10 mouse cellular contexts compared by ENCODE assay signal in genomic region chr6:88742286-88743011, GRCm38 (mm10). TPM values are rescaled to one million over a fixed set of nuclear protein-coding genes. Genes with fewer than 3 reads are reported as not detected.
DNase-seq lines count a peak whose midpoint lies in the region; ATAC-seq and TF ChIP-seq lines count a peak whose summit lies in the region.
"Had no signal": no experiment of that assay in that cellular context is flagged by ENCODE, and none has a peak within 500 bp of the region (broad histone marks: within the 10 kb centered on the region; RNA-seq: fewer than 3 reads in every experiment).

No protein-coding gene starts in this region.

- no peak overlapping the region for H3K9ac ChIP-seq in heart, adult 2 months (ENCODE audit: low read depth, low read length)
- H3K9ac ChIP-seq in heart, embryonic 11.5 days (ENCODE audit: low read depth, low read length) = no peak overlapping the region
- H3K9ac ChIP-seq in liver, embryonic 13.5 days = peak overlapping the region; percentile 60
- H3K9ac ChIP-seq: hindbrain, embryonic 15.5 days had no signal

- H3K9me3 ChIP-seq in heart, embryonic 11.5 days (replicated peaks; ENCODE audit: control insufficient read depth, low read length) = no peaks in the 10 kb centered on the region
- no peaks in the 10 kb centered on the region for H3K9me3 ChIP-seq in liver, embryonic 13.5 days (replicated peaks)
- H3K9me3 ChIP-seq: hindbrain, embryonic 15.5 days had no signal

- no peak for TF ChIP-seq CTCF in heart, adult 2 months (IDR thresholded peaks at IDR 0.05)
- TF ChIP-seq CTCF in cortical plate, adult 2 months (IDR thresholded peaks at IDR 0.05; ENCODE audit: extremely low read depth, insufficient read depth, low read length) = no peak

- H3K4me1 ChIP-seq in heart, adult 2 months (ENCODE audit: control insufficient read depth, insufficient read depth, low read length) = peaks cover 13% of the 10 kb centered on the region
- no peaks in the 10 kb centered on the region for H3K4me1 ChIP-seq in heart, embryonic 11.5 days (ENCODE audit: control insufficient read depth, insufficient read depth, low read length)
- H3K4me1 ChIP-seq in cortical plate, adult 2 months (ENCODE audit: control insufficient read depth, insufficient read depth, low read length) = peaks cover 12% of the 10 kb centered on the region
- H3K4me1 ChIP-seq in liver, embryonic 13.5 days (replicated peaks) = peaks cover 85% of the 10 kb centered on the region

- no peak for DNase-seq in heart, adult 2 months
- peak; percentile 68 to 71 for DNase-seq in cerebellum, postnatal 10 days
- no peak for DNase-seq in liver, embryonic 13.5 days
- DNase-seq in urinary bladder, adult 2 months (ENCODE audit: low spot score) = no peak
- DNase-seq in urinary bladder, postnatal 14 days (ENCODE audit: low spot score) = no peak
- DNase-seq: right cerebral cortex, postnatal 14 days; thymus, adult 18-20 months had no signal

- H3K4me2 ChIP-seq in heart, embryonic 11.5 days = no peak overlapping the region
- H3K4me2 ChIP-seq in liver, embryonic 13.5 days = no peak overlapping the region
- H3K4me2 ChIP-seq: hindbrain, embryonic 15.5 days had no signal

- no peaks in the 10 kb centered on the region for H3K79me2 ChIP-seq in heart, adult 2 months (replicated peaks; ENCODE audit: control insufficient read depth, insufficient read depth, low read length)

- 67% methylated on average over 9 of the region's 9 CpGs for WGBS in heart, adult 2 months
- WGBS in heart, embryonic 11.5 days (ENCODE audit: insufficient replicate concordance) = 80% methylated on average over 9 of the region's 9 CpGs
- WGBS in liver, embryonic 13.5 days (ENCODE audit: insufficient replicate concordance) = 70% methylated on average over 9 of the region's 9 CpGs

- no peaks in the 10 kb centered on the region for H3K36me3 ChIP-seq in heart, adult 2 months (ENCODE audit: control insufficient read depth, insufficient read depth, low read length)
- H3K36me3 ChIP-seq in heart, embryonic 11.5 days (ENCODE audit: control insufficient read depth, insufficient read depth, low read length) = no peaks in the 10 kb centered on the region
- H3K36me3 ChIP-seq in liver, embryonic 13.5 days = peaks cover 55% of the 10 kb centered on the region
- H3K36me3 ChIP-seq: hindbrain, embryonic 15.5 days had no signal

- TF ChIP-seq POLR2A in heart, adult 2 months (IDR thresholded peaks at IDR 0.05; ENCODE audit: insufficient read depth, low read depth, low read length) = no peak
- TF ChIP-seq POLR2A in cortical plate, adult 2 months (IDR thresholded peaks at IDR 0.05; ENCODE audit: extremely low read depth, insufficient read depth, low read length) = no peak

- no peak overlapping the region for H3K27ac ChIP-seq in heart, adult 2 months
- no peak overlapping the region for H3K27ac ChIP-seq in heart, embryonic 11.5 days (ENCODE audit: low read depth, low read length)
- H3K27ac ChIP-seq in cortical plate, adult 2 months (ENCODE audit: insufficient read depth, low read length) = peak overlapping the region; percentile 30; the same call in 1 of the 2 replicates
- H3K27ac ChIP-seq in liver, embryonic 13.5 days = peak overlapping the region; percentile 92

- no peaks in the 10 kb centered on the region for H3K27me3 ChIP-seq in heart, adult 2 months (ENCODE audit: control insufficient read depth, insufficient read depth, low read length)
- H3K27me3 ChIP-seq in heart, embryonic 11.5 days (ENCODE audit: control insufficient read depth, insufficient read depth, low read length) = 0 out of 2 replicates have a peak, but pooled peaks cover 2% of the 10 kb centered on the region
- H3K27me3 ChIP-seq in liver, embryonic 13.5 days = no peaks in the 10 kb centered on the region
- H3K27me3 ChIP-seq: hindbrain, embryonic 15.5 days had no signal

- H3K4me3 ChIP-seq in heart, adult 2 months = no peak overlapping the region
- no peak overlapping the region for H3K4me3 ChIP-seq in heart, embryonic 11.5 days (ENCODE audit: low read depth, low read length)
- no peak overlapping the region for H3K4me3 ChIP-seq in cortical plate, adult 2 months (ENCODE audit: insufficient read depth, low read length)
- H3K4me3 ChIP-seq in liver, embryonic 13.5 days (replicated peaks) = no peak overlapping the region
- H3K4me3 ChIP-seq: hindbrain, embryonic 15.5 days had no signal

- no peak for ATAC-seq in heart, embryonic 11.5 days (replicated peaks; ENCODE audit: insufficient number of reproducible peaks, low FRiP score, low TSS enrichment)
- no peak for ATAC-seq in liver, embryonic 13.5 days (ENCODE audit: low read depth)

- intact Hi-C loops in heart, adult 2 months (cut with DNase I) = no loop called here

- TF ChIP-seq EP300 in heart, adult 2 months (IDR thresholded peaks at IDR 0.05; ENCODE audit: insufficient read depth, low read depth, low read length) = 0 out of 2 replicates have a peak, but pooled peaks have one; percentile 34

RNA-seq across cellular contexts. Expression of gene Mgll, which starts 18.2 kb away (rescaled TPM):
- total RNA-seq in heart, adult 2 months (2021) = 100 to 1,000 TPM in 1 of 2 experiments, 10 to 100 TPM in 1; 88.7 to 102 TPM
- polyA plus RNA-seq in heart, adult 2 months (2012; rRNA removed) = 146 and 188 TPM in 2 replicates
- 7.3 and 8.6 TPM in 2 replicates for polyA plus RNA-seq in heart, embryonic 11.5 days (2014; fragmentation: Nextera tagmentation; extraction: Ambion mirVana)
- 220 TPM in 2 replicates for polyA plus RNA-seq in cortical plate, adult 2 months (2012; rRNA removed)
- polyA plus RNA-seq in liver, embryonic 13.5 days (2015; fragmentation: Nextera tagmentation; extraction: Ambion mirVana) = 66.8 and 68.8 TPM in 2 replicates
- polyA plus RNA-seq in urinary bladder, adult 2 months (2012; rRNA removed) = 66.3 and 69.7 TPM in 2 replicates

Comparison
In these comparisons a context has a peak if more than half of its experiments do, and no peak if none do; other contexts are left out.
1. DNase-seq: peak in cerebellum, postnatal 10 days (2 of 2); none in heart, adult 2 months (0 of 2), liver, embryonic 13.5 days (single experiment), urinary bladder, adult 2 months (single experiment) and urinary bladder, postnatal 14 days (single experiment).
2. H3K27ac ChIP-seq: peak in cortical plate, adult 2 months (single experiment) and liver, embryonic 13.5 days (single experiment); none in heart, adult 2 months (single experiment) and heart, embryonic 11.5 days (single experiment).